22 mouse cellular contexts compared by ENCODE assay signal in the genomic region with DNA sequence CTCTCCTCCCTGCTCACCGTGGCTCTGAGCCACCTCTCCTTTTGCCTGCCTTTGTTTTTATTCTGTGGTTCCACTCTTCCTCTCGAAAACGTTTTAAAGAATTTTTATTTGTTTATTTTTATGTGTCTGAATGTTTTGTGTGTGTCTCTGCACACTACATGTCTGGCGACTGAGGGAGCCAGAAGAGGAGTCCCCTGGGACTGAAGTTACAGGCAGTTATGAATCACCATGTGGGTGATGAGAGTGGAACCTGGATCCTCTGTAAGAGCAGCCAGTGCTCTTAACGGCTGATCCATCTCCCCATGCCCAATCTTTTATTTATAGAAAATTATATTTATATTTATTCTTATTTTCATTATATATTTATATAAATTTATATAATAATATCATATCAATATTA. TPM values are rescaled to one million over a fixed set of nuclear protein-coding genes. Genes with fewer than 3 reads are reported as not detected.
"Had no signal": no experiment of that assay in that cellular context is flagged by ENCODE, and none has a peak within 500 bp of the region (broad histone marks: within the 10 kb centered on the region; RNA-seq: fewer than 3 reads in every experiment).

No protein-coding gene starts in this region.

- DNase-seq: kidney, adult 8-10 months; layer of hippocampus, adult 9-11 months; liver; liver, embryonic 13.5 days; lung, adult 2 months; right cerebral cortex, adult 18-20 months; right cerebral cortex, postnatal 14 days; right cerebral cortex, postnatal 4 days; thymus, adult 2 months; thymus, postnatal 14 days had no signal

- ATAC-seq: intestine, embryonic 15.5 days; midbrain, embryonic 15.5 days had no signal

- H3K27me3 ChIP-seq: intestine, embryonic 15.5 days; limb, embryonic 13.5 days; midbrain, embryonic 12.5 days; midbrain, embryonic 15.5 days; neural tube, embryonic 12.5 days; neural tube, embryonic 15.5 days had no signal

- H3K9me3 ChIP-seq: intestine, embryonic 15.5 days; limb, embryonic 10.5 days; limb, embryonic 13.5 days; liver, embryonic 13.5 days; midbrain, embryonic 12.5 days; midbrain, embryonic 15.5 days; neural tube, embryonic 12.5 days; neural tube, embryonic 15.5 days had no signal

- H3K4me3 ChIP-seq: intestine, embryonic 15.5 days; layer of hippocampus, adult 2 months; limb, embryonic 10.5 days; limb, embryonic 13.5 days; liver, embryonic 13.5 days; midbrain, embryonic 12.5 days; midbrain, embryonic 15.5 days; neural tube, embryonic 12.5 days; neural tube, embryonic 15.5 days had no signal

- H3K36me3 ChIP-seq: intestine, embryonic 15.5 days; limb, embryonic 10.5 days; limb, embryonic 13.5 days; liver, embryonic 13.5 days; midbrain, embryonic 12.5 days; midbrain, embryonic 15.5 days; neural tube, embryonic 12.5 days; neural tube, embryonic 15.5 days had no signal

- H3K9ac ChIP-seq: intestine, embryonic 15.5 days; limb, embryonic 13.5 days; liver, embryonic 13.5 days; midbrain, embryonic 12.5 days; midbrain, embryonic 15.5 days; neural tube, embryonic 12.5 days; neural tube, embryonic 15.5 days had no signal

- H3K4me1 ChIP-seq: intestine, embryonic 15.5 days had no signal

- H3K4me2 ChIP-seq: intestine, embryonic 15.5 days; limb, embryonic 13.5 days; liver, embryonic 13.5 days; midbrain, embryonic 12.5 days; midbrain, embryonic 15.5 days; neural tube, embryonic 12.5 days; neural tube, embryonic 15.5 days had no signal

- H3K27ac ChIP-seq: intestine, embryonic 15.5 days; layer of hippocampus, adult 2 months; limb, embryonic 13.5 days; liver, embryonic 13.5 days; macrophage; midbrain, embryonic 12.5 days; midbrain, embryonic 15.5 days; neural tube, embryonic 12.5 days; neural tube, embryonic 15.5 days; stomach, postnatal 0 days had no signal

RNA-seq across cellular contexts. Expression of a gene that starts 1.5 kb away (rescaled TPM):
- polyA plus RNA-seq: limb, embryonic 13.5 days; lung, embryonic 16.5 days; macrophage; stomach, embryonic 14.5 days had no signal

RNA-seq across cellular contexts. Expression of a gene that starts 44.3 kb away (rescaled TPM):
- polyA plus RNA-seq: macrophage had no signal
